Mouse (Mus musculus): ENCODE data around the gene Mia3. TPM values are rescaled to one million over a fixed set of nuclear protein-coding genes. Genes with fewer than 3 reads are reported as not detected.

Gene Mia3
- 47.3 and 67.8 TPM in 2 replicates for polyA plus RNA-seq (2012; ENCODE audit: low replicate concordance)

DNA sequence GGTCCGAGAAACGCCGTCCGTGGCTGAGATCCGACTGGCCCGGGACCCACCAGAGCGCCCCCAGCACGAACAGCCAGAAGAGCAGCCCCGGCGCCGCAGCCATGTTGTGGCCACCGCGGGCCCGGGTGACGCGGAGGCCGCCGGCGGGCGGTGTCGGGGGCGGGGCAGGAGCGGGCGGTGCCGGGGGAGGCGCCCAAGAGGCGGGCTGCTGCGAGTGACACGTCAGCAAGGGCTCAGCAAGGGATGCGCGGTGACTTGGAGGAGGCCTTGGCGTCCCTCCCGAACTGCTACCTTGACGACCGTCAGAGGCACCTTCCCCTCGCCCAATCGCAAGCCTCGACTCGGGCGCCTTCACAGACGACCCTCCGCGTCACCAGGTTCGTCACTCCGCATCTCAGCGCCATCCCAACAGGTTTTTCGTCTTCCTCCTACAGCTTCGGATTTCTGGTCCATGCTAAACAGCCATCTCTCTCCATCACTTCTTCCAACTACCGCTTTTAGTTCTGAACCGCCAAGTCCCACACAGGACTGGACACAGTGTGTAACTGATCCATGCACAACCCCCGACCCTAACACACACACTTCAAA, at the start of gene Mia3:
Mia3 (minus strand) TSS at position 127 of the 588 bp plus-strand sequence.

DNA sequence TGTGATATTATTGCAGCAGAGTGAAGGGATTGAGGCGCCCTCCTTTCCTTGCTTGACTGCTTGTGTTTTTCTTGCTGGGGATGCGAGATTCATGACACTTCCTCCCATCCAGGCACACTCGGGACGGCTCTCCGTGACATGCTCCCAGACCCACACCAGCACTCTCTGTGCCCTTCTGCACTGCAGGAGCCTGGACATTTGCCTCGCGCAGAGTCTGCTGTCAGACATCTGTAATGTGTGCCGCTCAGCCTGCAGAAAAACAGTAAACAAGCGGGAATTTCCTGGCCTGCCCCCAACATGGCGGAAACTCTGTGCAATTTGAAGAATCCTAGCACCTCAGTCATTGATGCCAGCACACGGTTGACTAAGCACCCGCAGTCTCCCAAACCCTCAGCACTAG, 48.5 kb upstream of the Mia3 start, which contains the start of gene Hhipl2:
Hhipl2 (plus strand) TSS at position 343 of the 400 bp plus-strand sequence.

DNA sequence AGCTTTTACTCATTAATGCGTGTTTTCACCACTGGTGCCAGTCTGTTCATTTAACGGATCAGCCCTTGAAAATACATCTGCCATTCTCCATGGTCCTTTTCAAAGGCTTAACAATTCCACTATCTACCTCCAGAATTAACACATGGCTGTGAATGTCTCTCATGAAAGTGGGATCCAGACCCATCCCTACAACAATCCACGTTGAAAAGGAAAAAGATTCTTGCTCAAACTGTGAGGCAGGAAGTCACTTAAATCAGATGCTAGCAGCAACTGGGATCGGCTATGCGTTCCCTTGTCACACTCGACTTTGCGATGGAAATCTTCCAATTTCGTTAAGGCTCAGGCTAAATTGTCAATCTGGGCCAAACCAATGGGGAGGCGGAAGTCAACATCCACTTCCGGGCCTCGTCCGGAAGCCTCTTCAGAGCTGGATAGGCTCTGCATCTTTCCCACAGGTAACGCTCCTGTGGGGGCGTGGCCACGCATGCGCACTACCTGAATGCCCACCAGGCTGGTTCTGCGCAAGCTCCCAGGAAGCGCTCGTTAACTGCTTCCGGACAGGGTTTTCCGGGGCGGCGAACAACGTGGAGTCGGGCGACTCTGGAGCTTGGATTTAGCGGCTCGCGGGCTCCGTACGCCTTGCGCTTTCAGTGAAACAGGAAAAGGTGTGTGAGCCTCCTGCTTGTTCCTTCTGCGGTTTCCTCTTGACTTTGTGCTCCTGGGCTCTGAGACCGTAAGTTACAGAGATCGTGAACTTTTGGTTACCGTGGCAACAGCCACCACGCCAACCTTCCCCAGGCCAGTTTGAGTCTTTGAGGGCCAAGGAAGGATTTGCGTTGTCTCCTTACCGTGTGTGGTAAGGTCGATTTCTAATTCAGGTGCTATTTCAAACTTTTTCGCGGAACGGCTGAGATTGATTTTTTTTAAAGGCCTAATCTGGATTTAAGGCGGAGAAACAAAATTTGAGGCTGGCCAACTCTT, 19.4 kb upstream of the Mia3 start, which contains the start of gene Taf1a:
Taf1a (plus strand) TSS at position 556 of the 981 bp plus-strand sequence.

DNA sequence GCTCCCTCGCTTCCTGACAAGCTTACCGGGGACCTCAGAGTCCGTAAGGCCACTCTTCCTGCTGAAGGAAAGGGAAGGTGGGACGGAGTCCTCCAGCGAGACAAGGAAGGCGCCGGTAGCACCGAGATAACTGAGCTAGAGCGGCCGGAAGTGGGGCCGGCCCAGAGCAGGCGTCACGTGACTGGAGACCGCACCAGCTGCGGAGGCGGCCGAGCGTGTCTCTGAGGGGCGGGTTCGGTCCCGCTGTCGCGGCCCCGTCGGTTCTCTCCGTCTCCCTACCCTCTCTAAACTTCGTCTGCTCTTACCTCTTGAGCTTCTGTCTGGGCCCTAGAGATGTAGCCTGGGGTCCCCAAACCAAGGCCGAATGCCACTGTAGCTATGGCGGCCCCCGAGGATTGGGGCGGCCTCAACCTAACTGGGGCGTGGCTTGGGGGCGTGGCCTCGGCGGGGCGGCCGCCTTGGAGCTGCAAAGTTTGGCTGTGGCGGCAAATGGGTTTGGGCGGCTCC, 72.4 kb downstream of the Mia3 start, which contains the start of gene Brox:
Brox (minus strand) TSS at position 393 of the 507 bp plus-strand sequence.

DNA sequence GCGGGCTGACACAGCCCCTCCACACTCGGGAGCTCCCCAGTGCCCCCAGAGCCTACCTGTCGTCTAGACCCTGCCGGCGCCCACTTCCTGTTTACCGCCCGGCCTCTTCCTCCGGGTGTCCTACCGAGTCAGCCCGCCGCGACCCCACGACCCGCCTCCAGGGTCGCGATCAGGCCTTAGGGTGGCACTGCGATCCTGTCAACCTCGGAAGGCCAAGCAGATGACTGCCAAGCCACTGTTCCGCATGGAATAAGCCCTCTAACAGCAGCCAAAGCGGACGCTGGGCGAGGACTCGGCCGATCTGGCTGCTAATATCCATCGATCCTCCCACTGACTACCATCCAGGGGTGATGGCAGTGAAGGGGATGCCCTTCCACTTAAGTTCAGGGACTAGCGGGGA, 72.9 kb downstream of the Mia3 start, which contains the start of gene Aida:
Aida (plus strand) TSS at position 126 of the 400 bp plus-strand sequence.

Other genes with a start within 250 kb of the Mia3 start
- gene Disp1, start 148.0 kb downstream of the Mia3 start, polyA plus RNA-seq (2012; ENCODE audit: low replicate concordance): 5.2 and 10.3 TPM in 2 replicates
- gene Aida, start 73.0 kb downstream of the Mia3 start, polyA plus RNA-seq (2012; ENCODE audit: low replicate concordance): 25.3 and 26.2 TPM in 2 replicates
- 3.5 and 12.7 TPM in 2 replicates for gene Brox, start 72.3 kb downstream of the Mia3 start, polyA plus RNA-seq (2012; ENCODE audit: low replicate concordance)
- gene Taf1a, start 19.4 kb upstream of the Mia3 start, polyA plus RNA-seq (2012; ENCODE audit: low replicate concordance): 1.1 and 2.9 TPM in 2 replicates
- gene Hhipl2, start 48.7 kb upstream of the Mia3 start, polyA plus RNA-seq (2012; ENCODE audit: low replicate concordance): 0.04 TPM in 1 of 2 replicates, not detected in the other

All from hematopoietic multipotent progenitor cell, adult 10-12 weeks (in vitro differentiated cells).